Comparison of ENCODE assay signal across 24 mouse cellular contexts in genomic region chr14:117918724-117919123, GRCm38 (mm10).
A peak's percentile ranks its signal among the peaks of the same experiment; 100 is the strongest.
DNase-seq lines count a peak whose midpoint lies in the region; ATAC-seq lines count a peak whose summit lies in the region.
"Had no signal": no experiment of that assay in that cellular context is flagged by ENCODE, and none has a peak within 500 bp of the region (broad histone marks: within the 10 kb centered on the region; RNA-seq: fewer than 3 reads in every experiment).

No protein-coding gene starts in this region.

- no peak overlapping the region for H3K9ac ChIP-seq in midbrain, embryonic 15.5 days
- H3K9ac ChIP-seq: hindbrain, embryonic 14.5 days; limb, embryonic 12.5 days; liver, postnatal 0 days; midbrain, embryonic 12.5 days had no signal

- H3K36me3 ChIP-seq in midbrain, embryonic 15.5 days (replicated peaks): no peaks in the 10 kb centered on the region
- no peaks in the 10 kb centered on the region for H3K36me3 ChIP-seq in midbrain, embryonic 10.5 days
- H3K36me3 ChIP-seq: limb, embryonic 12.5 days; midbrain, embryonic 12.5 days had no signal

- intact Hi-C loops in left cerebral cortex, postnatal 14 days (cut with DNase I): no loop called here
- intact Hi-C loops in heart, postnatal 10 days (cut with DNase I): no loop called here

- no peak for DNase-seq in frontal cortex, postnatal 14 days (ENCODE audit: low spot score in 2 of 2)
- no peak for DNase-seq in midbrain, embryonic 10.5 days (ENCODE audit: low spot score)
- DNase-seq in left cerebral cortex, postnatal 14 days (ENCODE audit: low spot score in 2 of 2): peak; percentile 62 to 64
- DNase-seq in telencephalon, adult 2 months (ENCODE audit: low read depth, low spot score): peak; percentile 71
- DNase-seq in heart, postnatal 10 days: no peak
- DNase-seq: adrenal gland, postnatal 14 days; cerebellum, adult 8-10 months; gastrocnemius, postnatal 36 days; heart, postnatal 4 days; kidney, adult 18-20 months; kidney, postnatal 10 days; layer of hippocampus, postnatal 36 days; liver, postnatal 0 days; lung, postnatal 10 days had no signal

- no peaks in the 10 kb centered on the region for H3K9me3 ChIP-seq in midbrain, embryonic 15.5 days
- no peaks in the 10 kb centered on the region for H3K9me3 ChIP-seq in midbrain, embryonic 10.5 days (replicated peaks)
- H3K9me3 ChIP-seq: limb, embryonic 12.5 days; midbrain, embryonic 12.5 days had no signal

- peak; percentile 96 for ATAC-seq in frontal cortex, adult (ENCODE audit: low TSS enrichment)
- ATAC-seq in midbrain, embryonic 15.5 days (replicated peaks): 0 out of 2 replicates have a peak, but pooled peaks have one; percentile 55
- ATAC-seq: CD4-positive, CD25-positive, alpha-beta regulatory T cell, adult 4 months; inflammation-experienced regulatory T-cells, adult 6 months; liver, postnatal 0 days had no signal

- H3K4me1 ChIP-seq in midbrain, embryonic 15.5 days: no peaks in the 10 kb centered on the region
- peaks cover 15% of the 10 kb centered on the region for H3K4me1 ChIP-seq in midbrain, embryonic 10.5 days
- H3K4me1 ChIP-seq: midbrain, embryonic 12.5 days had no signal

- no peak overlapping the region for H3K4me2 ChIP-seq in midbrain, embryonic 15.5 days
- H3K4me2 ChIP-seq: hindbrain, embryonic 14.5 days; limb, embryonic 12.5 days; liver, embryonic 11.5 days; midbrain, embryonic 12.5 days had no signal

- 75% methylated on average over 10 of the region's 10 CpGs for WGBS in midbrain, embryonic 15.5 days
- WGBS in midbrain, embryonic 10.5 days: 94% methylated on average over 10 of the region's 10 CpGs

- H3K4me3 ChIP-seq in midbrain, embryonic 15.5 days: no peak overlapping the region
- H3K4me3 ChIP-seq in midbrain, embryonic 10.5 days: no peak overlapping the region
- H3K4me3 ChIP-seq: layer of hippocampus, adult 2 months; limb, embryonic 12.5 days; midbrain, embryonic 12.5 days had no signal

- H3K27ac ChIP-seq in midbrain, embryonic 15.5 days: no peak overlapping the region
- no peak overlapping the region for H3K27ac ChIP-seq in midbrain, embryonic 10.5 days (replicated peaks)
- H3K27ac ChIP-seq: hindbrain, embryonic 14.5 days; layer of hippocampus, adult 2 months; limb, embryonic 12.5 days; midbrain, embryonic 12.5 days; stomach, postnatal 0 days had no signal

- no peaks in the 10 kb centered on the region for H3K27me3 ChIP-seq in midbrain, embryonic 15.5 days (replicated peaks)
- peaks cover 6% of the 10 kb centered on the region; the same call in 1 of the 2 replicates for H3K27me3 ChIP-seq in midbrain, embryonic 10.5 days (ENCODE audit: low read depth, poor library complexity, severe bottlenecking)
- H3K27me3 ChIP-seq: limb, embryonic 12.5 days; midbrain, embryonic 12.5 days had no signal

Comparison
In these comparisons a context has a peak if more than half of its experiments do, and no peak if none do; other contexts are left out.
1. DNase-seq: peak in left cerebral cortex, postnatal 14 days (2 of 2) and telencephalon, adult 2 months (single experiment); none in frontal cortex, postnatal 14 days (0 of 2), midbrain, embryonic 10.5 days (single experiment) and heart, postnatal 10 days (0 of 2).